ENCODE assay signal across 26 mouse cellular contexts in genomic region chr16:77174744-77175432, GRCm38 (mm10).
DNase-seq lines count a peak whose midpoint lies in the region; ATAC-seq and TF ChIP-seq lines count a peak whose summit lies in the region.
"Had no signal": no experiment of that assay in that cellular context is flagged by ENCODE, and none has a peak within 500 bp of the region (broad histone marks: within the 10 kb centered on the region; RNA-seq: fewer than 3 reads in every experiment).

No protein-coding gene starts in this region.

- peak; percentile 33; the same call in 1 of the 2 replicates for ATAC-seq in liver, postnatal 0 days
- ATAC-seq in midbrain, embryonic 11.5 days (ENCODE audit: low FRiP score): no peak
- no peak for ATAC-seq in midbrain, postnatal 0 days (ENCODE audit: low FRiP score)
- peak; percentile 88 for ATAC-seq in granulocyte monocyte progenitor cell, adult 5-6 weeks (replicated peaks; ENCODE audit: poor library complexity, severe bottlenecking)
- ATAC-seq: forebrain, embryonic 16.5 days; intestine, embryonic 16.5 days had no signal

- no peak for TF ChIP-seq CTCF in liver, postnatal 0 days (IDR thresholded peaks at IDR 0.05; ENCODE audit: low read depth)
- no peak for TF ChIP-seq CTCF in midbrain, postnatal 0 days (IDR thresholded peaks at IDR 0.05)

- no peak overlapping the region for H3K4me2 ChIP-seq in liver, postnatal 0 days (ENCODE audit: low read depth, low read length)
- H3K4me2 ChIP-seq in midbrain, embryonic 11.5 days: no peak overlapping the region
- H3K4me2 ChIP-seq in midbrain, postnatal 0 days (ENCODE audit: low read depth, low read length, poor library complexity, severe bottlenecking): no peak overlapping the region
- no peak overlapping the region for H3K4me2 ChIP-seq in myocyte (ENCODE audit: low read depth)
- H3K4me2 ChIP-seq: embryonic facial prominence, embryonic 12.5 days; heart, embryonic 11.5 days; hindbrain, embryonic 13.5 days; liver, embryonic 11.5 days; neural tube, embryonic 12.5 days had no signal

- 64% methylated on average over 7 of the region's 7 CpGs for WGBS in liver, postnatal 0 days (ENCODE audit: insufficient replicate concordance)
- 85% methylated on average over 7 of the region's 7 CpGs for WGBS in midbrain, embryonic 11.5 days
- 79% methylated on average over 7 of the region's 7 CpGs for WGBS in midbrain, postnatal 0 days
- 89% methylated on average over 7 of the region's 7 CpGs for WGBS in hindbrain, embryonic 10.5 days

- no peaks in the 10 kb centered on the region for H3K4me1 ChIP-seq in liver, postnatal 0 days (ENCODE audit: insufficient read depth)
- H3K4me1 ChIP-seq in midbrain, embryonic 11.5 days (ENCODE audit: control insufficient read depth, insufficient read depth, low read length): peaks cover 5% of the 10 kb centered on the region; the same call in 1 of the 2 replicates
- H3K4me1 ChIP-seq in midbrain, postnatal 0 days (ENCODE audit: insufficient read depth, low read length): no peaks in the 10 kb centered on the region
- H3K4me1 ChIP-seq in hindbrain, embryonic 10.5 days (replicated peaks): peaks cover 10% of the 10 kb centered on the region

- H3K27ac ChIP-seq in liver, postnatal 0 days (ENCODE audit: low read depth): no peak overlapping the region
- no peak overlapping the region for H3K27ac ChIP-seq in midbrain, embryonic 11.5 days (ENCODE audit: low read depth, low read length)
- no peak overlapping the region for H3K27ac ChIP-seq in midbrain, postnatal 0 days (ENCODE audit: low read depth, low read length)
- no peak overlapping the region for H3K27ac ChIP-seq in hindbrain, embryonic 10.5 days
- H3K27ac ChIP-seq: embryonic facial prominence, embryonic 12.5 days; forebrain, embryonic 10.5 days; hindbrain, embryonic 13.5 days; neural tube, embryonic 12.5 days had no signal

- DNase-seq in liver, postnatal 0 days: no peak
- no peak for DNase-seq in liver
- DNase-seq in midbrain, embryonic 11.5 days (ENCODE audit: low spot score, missing footprints): peak; percentile 79
- no peak for DNase-seq in midbrain, postnatal 0 days (ENCODE audit: low spot score)
- DNase-seq in right cerebral cortex, postnatal 4 days: no peak
- no peak for DNase-seq in hindbrain, embryonic 10.5 days (ENCODE audit: low spot score)
- DNase-seq: adrenal gland, adult 2 months; adrenal gland, postnatal 36 days; cerebellum, adult 2 months; embryo, embryonic 11 days; heart, postnatal 36 days; kidney, adult 9 months; kidney, postnatal 10 days; midbrain, embryonic 14.5 days; thymus, adult 2 months; thymus, postnatal 36 days had no signal

- no peak overlapping the region for H3K9ac ChIP-seq in liver, postnatal 0 days (replicated peaks)
- no peak overlapping the region for H3K9ac ChIP-seq in midbrain, embryonic 11.5 days (ENCODE audit: low read length)
- H3K9ac ChIP-seq in midbrain, postnatal 0 days (replicated peaks; ENCODE audit: low read length, poor library complexity, severe bottlenecking): no peak overlapping the region
- H3K9ac ChIP-seq: embryonic facial prominence, embryonic 12.5 days; hindbrain, embryonic 13.5 days; neural tube, embryonic 12.5 days had no signal

- TF ChIP-seq POLR2A in myocyte (IDR thresholded peaks at IDR 0.05; ENCODE audit: insufficient read length, low read depth): no peak

- H3K9me3 ChIP-seq in liver, postnatal 0 days (ENCODE audit: low read length): no peaks in the 10 kb centered on the region
- H3K9me3 ChIP-seq in midbrain, embryonic 11.5 days (ENCODE audit: control insufficient read depth, low read length): no peaks in the 10 kb centered on the region
- no peaks in the 10 kb centered on the region for H3K9me3 ChIP-seq in midbrain, postnatal 0 days (ENCODE audit: low read length)
- H3K9me3 ChIP-seq in hindbrain, embryonic 10.5 days: no peaks in the 10 kb centered on the region
- H3K9me3 ChIP-seq: embryonic facial prominence, embryonic 12.5 days; forebrain, embryonic 10.5 days; hindbrain, embryonic 13.5 days; neural tube, embryonic 12.5 days had no signal

- no peak overlapping the region for H3ac ChIP-seq in myocyte (ENCODE audit: control insufficient read depth, insufficient read length)

- no peaks in the 10 kb centered on the region for H3K36me3 ChIP-seq in liver, postnatal 0 days (replicated peaks; ENCODE audit: insufficient read depth, low read length)
- H3K36me3 ChIP-seq in midbrain, embryonic 11.5 days (ENCODE audit: control insufficient read depth, insufficient read depth, low read length): no peaks in the 10 kb centered on the region
- H3K36me3 ChIP-seq in midbrain, postnatal 0 days (ENCODE audit: insufficient read depth, low read length): no peaks in the 10 kb centered on the region
- H3K36me3 ChIP-seq in myocyte (ENCODE audit: control insufficient read depth, insufficient read depth): no peaks in the 10 kb centered on the region
- no peaks in the 10 kb centered on the region for H3K36me3 ChIP-seq in hindbrain, embryonic 10.5 days
- H3K36me3 ChIP-seq: embryonic facial prominence, embryonic 12.5 days; forebrain, embryonic 10.5 days; hindbrain, embryonic 13.5 days; neural tube, embryonic 12.5 days had no signal

- no peak for TF ChIP-seq EP300 in liver, postnatal 0 days (IDR thresholded peaks at IDR 0.05; ENCODE audit: low read depth)

- no peaks in the 10 kb centered on the region for H3K27me3 ChIP-seq in liver, postnatal 0 days (ENCODE audit: insufficient read depth, low read length)
- no peaks in the 10 kb centered on the region for H3K27me3 ChIP-seq in midbrain, embryonic 11.5 days (ENCODE audit: control insufficient read depth, insufficient read depth, low read length)
- H3K27me3 ChIP-seq in midbrain, postnatal 0 days (ENCODE audit: insufficient read depth, low read length): no peaks in the 10 kb centered on the region
- no peaks in the 10 kb centered on the region for H3K27me3 ChIP-seq in myocyte (ENCODE audit: control insufficient read depth, insufficient read depth, insufficient read length)
- no peaks in the 10 kb centered on the region for H3K27me3 ChIP-seq in hindbrain, embryonic 10.5 days (ENCODE audit: insufficient read depth, poor library complexity, severe bottlenecking)
- H3K27me3 ChIP-seq: embryonic facial prominence, embryonic 12.5 days; hindbrain, embryonic 13.5 days; neural tube, embryonic 12.5 days had no signal

- no peak overlapping the region for H3K4me3 ChIP-seq in liver, postnatal 0 days (ENCODE audit: low read depth, low read length)
- no peak overlapping the region for H3K4me3 ChIP-seq in midbrain, embryonic 11.5 days (ENCODE audit: low read depth, low read length)
- H3K4me3 ChIP-seq in midbrain, postnatal 0 days (ENCODE audit: low read depth, low read length): no peak overlapping the region
- no peak overlapping the region for H3K4me3 ChIP-seq in myocyte
- no peak overlapping the region for H3K4me3 ChIP-seq in hindbrain, embryonic 10.5 days
- H3K4me3 ChIP-seq: embryonic facial prominence, embryonic 12.5 days; forebrain, embryonic 10.5 days; hindbrain, embryonic 13.5 days; neural tube, embryonic 12.5 days had no signal

- H3K79me2 ChIP-seq in myocyte (ENCODE audit: control insufficient read depth, insufficient read depth): no peaks in the 10 kb centered on the region

TF ChIP-seq in myocyte, 11 proteins besides CTCF, POLR2A, EP300 and RAD21:
- TF ChIP-seq POLR2AphosphoS2 (IDR thresholded peaks at IDR 0.05; ENCODE audit: insufficient read length, low read depth) (no peak), MYOG (IDR thresholded peaks at IDR 0.05; ENCODE audit: control insufficient read depth in 1 of 3, insufficient read depth in 1 of 3, insufficient read length in 2 of 3, low read depth in 2 of 3) (no peak), E2F4 (IDR thresholded peaks at IDR 0.05; ENCODE audit: insufficient read depth) (no peak), CEBPB (IDR thresholded peaks at IDR 0.05; ENCODE audit: insufficient read depth, poor library complexity, severe bottlenecking) (peak; percentile 70)
TF ChIP-seq in myocyte: peak in this region for 1.

Comparison
In these comparisons a context has a peak if more than half of its experiments do, and no peak if none do; other contexts are left out.
1. ATAC-seq: peak in liver, postnatal 0 days (single experiment) and granulocyte monocyte progenitor cell, adult 5-6 weeks (single experiment); none in midbrain, embryonic 11.5 days (single experiment) and midbrain, postnatal 0 days (single experiment).